Mouse (Mus musculus) kidney, adult 10 weeks (tissue): Measurements from ENCODE around the gene Smc6. TPM values are rescaled to one million over a fixed set of nuclear protein-coding genes. Genes with fewer than 3 reads are reported as not detected.

Source experiments
- polyA plus RNA-seq: library from polyadenylated mRNA; stranded (reverse); fragments of 350-450 nt; fragmentation: Illumina TruSeq; extraction: RNeasy Lipid Tissue Mini Kit (QIAGEN cat#74804); gene quantifications from one replicate; pipeline ENCODE4 v1.2.3, GENCODE M21; 2014; ENCODE audit warnings: low read depth, low replicate concordance

Smc6 gene
- 62.9 TPM for polyA plus RNA-seq

DNA sequence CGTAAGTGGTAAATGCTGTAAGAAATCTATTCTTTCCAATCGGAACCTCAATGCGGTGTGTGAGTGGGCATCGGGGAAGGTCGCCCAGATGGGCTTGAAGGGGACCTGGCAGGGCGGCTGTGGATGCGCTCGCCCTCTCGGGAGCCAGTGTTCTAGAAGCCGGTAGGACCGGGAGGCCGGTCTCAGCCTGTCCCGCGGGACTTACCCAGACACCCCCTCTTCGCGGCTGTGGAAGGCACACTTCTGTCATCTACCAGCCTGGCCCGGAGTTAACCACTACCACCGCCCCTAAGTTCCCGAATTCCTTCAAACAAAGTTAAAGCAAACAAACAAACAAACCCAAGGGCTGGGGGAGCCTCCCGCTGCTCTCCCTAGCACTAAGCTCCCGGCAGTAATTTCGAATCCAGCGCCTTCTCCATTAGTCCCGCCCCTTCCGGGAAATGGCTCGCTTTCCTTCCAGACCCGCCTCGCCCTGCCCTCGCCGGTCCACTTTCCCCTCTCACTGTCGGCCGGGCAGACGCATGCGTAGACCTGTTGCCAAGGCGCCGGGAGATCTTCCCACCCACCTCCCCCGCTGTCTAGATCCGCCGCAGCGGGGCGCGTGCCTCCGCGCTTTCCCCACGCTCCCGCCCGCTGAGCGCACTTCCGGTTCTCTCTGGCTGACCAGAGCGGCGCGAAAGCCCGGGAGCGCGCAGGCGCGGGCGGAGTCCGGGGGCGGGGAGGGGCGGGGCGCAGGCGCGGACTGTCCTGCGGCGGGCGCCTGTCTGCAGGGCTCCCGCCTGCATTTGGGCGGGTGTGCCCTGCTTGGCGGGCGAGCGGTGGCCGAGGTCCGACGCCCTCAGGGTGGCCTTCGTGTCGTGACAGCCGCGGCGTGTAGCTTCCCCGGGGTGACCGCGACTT, at the start of gene Smc6, which contains the start of gene Gen1:
Gene Smc6, plus strand, starts transcription at position 505 of the 900 bp plus-strand sequence.
Gene Gen1, minus strand, starts transcription at position 420 of the 900 bp plus-strand sequence.

Other genes with a start within 250 kb of the Smc6 start
- 2.9 TPM for gene Kcns3, start 114.8 kb upstream of the Smc6 start, polyA plus RNA-seq
- not detected for gene Msgn1, start 56.9 kb upstream of the Smc6 start, polyA plus RNA-seq
- gene Gen1, start 85 bp upstream of the Smc6 start, polyA plus RNA-seq = 2.4 TPM
- gene Vsnl1, start 170.7 kb downstream of the Smc6 start, polyA plus RNA-seq = 0.24 TPM
- gene Rad51ap2, start 190.2 kb downstream of the Smc6 start, polyA plus RNA-seq = 0.53 TPM